Mouse (Mus musculus): ENCODE data around the gene Fbll1.
A peak's percentile ranks its signal among the peaks of the same experiment; 100 is the strongest.

- TF ChIP-seq EP300 (IDR thresholded peaks at IDR 0.05) (0 out of 2 replicates have a peak, but pooled peaks have one; percentile 31), CTCF (IDR thresholded peaks at IDR 0.05) (peak; percentile 32)
These were observed 29.4 kb downstream of the Fbll1 start, which contains the start of gene Pank3 for GRCm38 (mm10) chr11:35769188-35769745.

Measured in lung, postnatal 0 days (tissue).